Mouse (Mus musculus): ENCODE measurements at regions not wholly inside any gene's neighbourhood (a gene's known extent, or its start where the extent isn't known, plus 50 kb on each side); places are given as distances from the start of the nearest gene placed in this dataset.

- Histone ChIP-seq H3K36me3 (replicated peaks) (no peaks in the 10 kb centered on the region), H3K4me2 (no peak overlapping the region), H3K27ac (replicated peaks) (no peak overlapping the region), H3K9me3 (replicated peaks) (no peaks in the 10 kb centered on the region), H3K27me3 (no peaks in the 10 kb centered on the region), H3K4me3 (replicated peaks) (no peak overlapping the region), H3K9ac (no peak overlapping the region), H3K4me1 (replicated peaks) (no peaks in the 10 kb centered on the region)
- WGBS (ENCODE audit: insufficient replicate concordance): 70% methylated on average over 2 of the region's 2 CpGs
- ATAC-seq (ENCODE audit: insufficient read depth): no peak
Measured at GRCm38 (mm10) chr5:53329591-53329990, 62.7 kb downstream of the Smim20 start.

GRCm38 (mm10) chr5:53336704-53337103 lies 69.8 kb downstream of the Smim20 start:
- no peaks in the 10 kb centered on the region for H3K36me3 ChIP-seq (replicated peaks)
- no peak overlapping the region for H3K9ac ChIP-seq
- no peak overlapping the region for H3K27ac ChIP-seq (replicated peaks)
- no peaks in the 10 kb centered on the region for H3K9me3 ChIP-seq (replicated peaks)
- ATAC-seq (ENCODE audit: insufficient read depth): no peak
- 35% methylated on average over 6 of the region's 6 CpGs for WGBS (ENCODE audit: insufficient replicate concordance)
- H3K4me2 ChIP-seq: no peak overlapping the region
- H3K4me3 ChIP-seq (replicated peaks): no peak overlapping the region
- no peaks in the 10 kb centered on the region for H3K27me3 ChIP-seq
- H3K4me1 ChIP-seq (replicated peaks): no peaks in the 10 kb centered on the region

GRCm38 (mm10) chr5:53337816-53338215 lies 70.9 kb downstream of the Smim20 start:
- Histone ChIP-seq H3K27me3 (no peaks in the 10 kb centered on the region), H3K36me3 (replicated peaks) (no peaks in the 10 kb centered on the region), H3K4me3 (replicated peaks) (no peak overlapping the region), H3K9ac (no peak overlapping the region), H3K4me2 (no peak overlapping the region), H3K4me1 (replicated peaks) (no peaks in the 10 kb centered on the region), H3K27ac (replicated peaks) (no peak overlapping the region), H3K9me3 (replicated peaks) (no peaks in the 10 kb centered on the region)
- 7% methylated on average over 3 of the region's 3 CpGs for WGBS (ENCODE audit: insufficient replicate concordance)
- ATAC-seq (ENCODE audit: insufficient read depth): no peak

GRCm38 (mm10) chr5:53345164-53345563 lies 78.3 kb downstream of the Smim20 start:
- Histone ChIP-seq H3K27ac (replicated peaks) (no peak overlapping the region), H3K36me3 (replicated peaks) (no peaks in the 10 kb centered on the region), H3K4me1 (replicated peaks) (no peaks in the 10 kb centered on the region), H3K4me2 (no peak overlapping the region), H3K27me3 (0 out of 2 replicates have a peak, but pooled peaks cover 3% of the 10 kb centered on the region), H3K9ac (no peak overlapping the region), H3K9me3 (replicated peaks) (no peaks in the 10 kb centered on the region), H3K4me3 (replicated peaks) (no peak overlapping the region)
- no peak for ATAC-seq (ENCODE audit: insufficient read depth)
- WGBS (ENCODE audit: insufficient replicate concordance): 38% methylated on average over 8 of the region's 8 CpGs

- no peaks in the 10 kb centered on the region for H3K9me3 ChIP-seq (replicated peaks)
- no peak overlapping the region for H3K27ac ChIP-seq (replicated peaks)
- no peak overlapping the region for H3K4me2 ChIP-seq
- no peaks in the 10 kb centered on the region for H3K4me1 ChIP-seq (replicated peaks)
- no peak for ATAC-seq (ENCODE audit: insufficient read depth)
- H3K4me3 ChIP-seq (replicated peaks): no peak overlapping the region
- WGBS (ENCODE audit: insufficient replicate concordance): 46% methylated on average over 8 of the region's 8 CpGs
- no peak overlapping the region for H3K9ac ChIP-seq
- 0 out of 2 replicates have a peak, but pooled peaks cover 3% of the 10 kb centered on the region for H3K27me3 ChIP-seq
- no peaks in the 10 kb centered on the region for H3K36me3 ChIP-seq (replicated peaks)
Measured at GRCm38 (mm10) chr5:53346028-53346427, 79.1 kb downstream of the Smim20 start.

GRCm38 (mm10) chr5:53346756-53347155 lies 79.9 kb downstream of the Smim20 start:
- Histone ChIP-seq H3K4me3 (replicated peaks) (no peak overlapping the region), H3K9ac (no peak overlapping the region), H3K36me3 (replicated peaks) (no peaks in the 10 kb centered on the region), H3K4me1 (replicated peaks) (no peaks in the 10 kb centered on the region), H3K4me2 (no peak overlapping the region), H3K9me3 (replicated peaks) (no peaks in the 10 kb centered on the region), H3K27me3 (0 out of 2 replicates have a peak, but pooled peaks cover 3% of the 10 kb centered on the region), H3K27ac (replicated peaks) (no peak overlapping the region)
- no peak for ATAC-seq (ENCODE audit: insufficient read depth)
- WGBS (ENCODE audit: insufficient replicate concordance): 55% methylated on average over 8 of the region's 8 CpGs

- Histone ChIP-seq H3K9me3 (replicated peaks) (no peaks in the 10 kb centered on the region), H3K4me3 (replicated peaks) (no peak overlapping the region), H3K27ac (replicated peaks) (no peak overlapping the region), H3K27me3 (0 out of 2 replicates have a peak, but pooled peaks cover 3% of the 10 kb centered on the region), H3K4me1 (replicated peaks) (no peaks in the 10 kb centered on the region), H3K9ac (no peak overlapping the region), H3K4me2 (no peak overlapping the region), H3K36me3 (replicated peaks) (no peaks in the 10 kb centered on the region)
- 54% methylated on average over 4 of the region's 4 CpGs for WGBS (ENCODE audit: insufficient replicate concordance)
- no peak for ATAC-seq (ENCODE audit: insufficient read depth)
Measured at GRCm38 (mm10) chr5:53352852-53353251, 86.0 kb downstream of the Smim20 start.

GRCm38 (mm10) chr5:53354296-53354695 lies 87.4 kb downstream of the Smim20 start:
- Histone ChIP-seq H3K27ac (replicated peaks) (no peak overlapping the region), H3K9me3 (replicated peaks) (no peaks in the 10 kb centered on the region), H3K9ac (no peak overlapping the region), H3K36me3 (replicated peaks) (no peaks in the 10 kb centered on the region), H3K27me3 (0 out of 2 replicates have a peak, but pooled peaks cover 2% of the 10 kb centered on the region), H3K4me2 (no peak overlapping the region), H3K4me1 (replicated peaks) (no peaks in the 10 kb centered on the region), H3K4me3 (replicated peaks) (no peak overlapping the region)
- no peak for ATAC-seq (ENCODE audit: insufficient read depth)
- WGBS (ENCODE audit: insufficient replicate concordance): 70% methylated on average over 3 of the region's 3 CpGs

- Histone ChIP-seq H3K4me2 (no peak overlapping the region), H3K36me3 (replicated peaks) (no peaks in the 10 kb centered on the region)
- WGBS (ENCODE audit: insufficient replicate concordance): 0% methylated on average over 6 of the region's 6 CpGs
Measured at GRCm38 (mm10) chr5:53355069-53355468, 88.2 kb downstream of the Smim20 start.

GRCm38 (mm10) chr5:53357086-53357608 lies 90.3 kb downstream of the Smim20 start:
- Histone ChIP-seq H3K27me3 (no peaks in the 10 kb centered on the region), H3K4me2 (no peak overlapping the region), H3K4me1 (replicated peaks) (no peaks in the 10 kb centered on the region), H3K27ac (replicated peaks) (no peak overlapping the region), H3K4me3 (replicated peaks) (no peak overlapping the region), H3K36me3 (replicated peaks) (no peaks in the 10 kb centered on the region), H3K9me3 (replicated peaks) (no peaks in the 10 kb centered on the region), H3K9ac (no peak overlapping the region)
- ATAC-seq (ENCODE audit: insufficient read depth): no peak
- 47% methylated on average over 7 of the region's 7 CpGs for whole genome bisulfite sequencing (ENCODE audit: insufficient replicate concordance)

More at GRCm38 (mm10) chr5:53355069-53355468, 88.2 kb downstream of the Smim20 start:
- H3K27me3 ChIP-seq: no peaks in the 10 kb centered on the region
- H3K9ac ChIP-seq: no peak overlapping the region
- H3K4me1 ChIP-seq (replicated peaks): no peaks in the 10 kb centered on the region
- H3K9me3 ChIP-seq (replicated peaks): no peaks in the 10 kb centered on the region
- H3K4me3 ChIP-seq (replicated peaks): no peak overlapping the region
- no peak overlapping the region for H3K27ac ChIP-seq (replicated peaks)
- ATAC-seq (ENCODE audit: insufficient read depth): no peak

GRCm38 (mm10) chr5:53358181-53358580 lies 91.3 kb downstream of the Smim20 start:
- WGBS (ENCODE audit: insufficient replicate concordance): 43% methylated on average over 4 of the region's 4 CpGs
- ATAC-seq (ENCODE audit: insufficient read depth): no peak
- no peak overlapping the region for H3K9ac ChIP-seq
- H3K36me3 ChIP-seq (replicated peaks): no peaks in the 10 kb centered on the region
- H3K27me3 ChIP-seq: no peaks in the 10 kb centered on the region
- H3K4me1 ChIP-seq (replicated peaks): no peaks in the 10 kb centered on the region
- no peak overlapping the region for H3K27ac ChIP-seq (replicated peaks)
- no peak overlapping the region for H3K4me3 ChIP-seq (replicated peaks)
- H3K4me2 ChIP-seq: no peak overlapping the region
- H3K9me3 ChIP-seq (replicated peaks): no peaks in the 10 kb centered on the region

GRCm38 (mm10) chr5:53359887-53360286 lies 93.0 kb downstream of the Smim20 start:
- Histone ChIP-seq H3K9me3 (replicated peaks) (no peaks in the 10 kb centered on the region), H3K27ac (replicated peaks) (no peak overlapping the region), H3K4me2 (no peak overlapping the region), H3K9ac (no peak overlapping the region), H3K36me3 (replicated peaks) (no peaks in the 10 kb centered on the region), H3K4me3 (replicated peaks) (no peak overlapping the region), H3K4me1 (replicated peaks) (no peaks in the 10 kb centered on the region), H3K27me3 (no peaks in the 10 kb centered on the region)
- no peak for ATAC-seq (ENCODE audit: insufficient read depth)
- 64% methylated on average over 12 of the region's 12 CpGs for WGBS (ENCODE audit: insufficient replicate concordance)

All from liver, embryonic 15.5 days (tissue).